Mouse (Mus musculus) hindbrain, embryonic 15.5 days (tissue): ENCODE measurements around the gene Rnf19b. TPM values are rescaled to one million over a fixed set of nuclear protein-coding genes. Genes with fewer than 3 reads are reported as not detected.

Experiments
- ATAC-seq: fragments of 200-750 bp; cut with Nextera tagmentation; 2 replicates; pipeline ENCODE4 v1.8.0; 2017; ENCODE audit warnings: low read depth, moderate number of reproducible peaks, moderate TSS enrichment; ENCODE audit not compliant: low FRiP score
- H3K27ac ChIP-seq: fragments of 300-500 bp; sonication (generic); replicated peaks from 2 replicates; pipeline ENCODE4 v1.5.1; 2015; ENCODE audit warnings: mild to moderate bottlenecking, inconsistent platforms
- H3K27me3 ChIP-seq: fragments of 300-500 bp; sonication (generic); 2 replicates; pipeline ENCODE4 v1.6.1; 2015; ENCODE audit warnings: control low read depth, inconsistent platforms
- H3K36me3 ChIP-seq: fragments of 300-500 bp; sonication (generic); 2 replicates; pipeline ENCODE4 v1.6.1; 2015; ENCODE audit warnings: control low read depth, inconsistent platforms
- H3K4me1 ChIP-seq: fragments of 300-500 bp; sonication (generic); replicated peaks from 2 replicates; pipeline ENCODE4 v1.6.1; 2015; ENCODE audit warnings: control low read depth, inconsistent platforms
- H3K4me2 ChIP-seq: fragments of 300-500 bp; sonication (generic); 2 replicates; pipeline ENCODE4 v1.6.1; 2015; ENCODE audit warnings: moderate library complexity, mild to moderate bottlenecking, inconsistent platforms
- H3K4me3 ChIP-seq: fragments of 300-500 bp; sonication (generic); 2 replicates; pipeline ENCODE4 v1.5.1; 2015; ENCODE audit warnings: mild to moderate bottlenecking, inconsistent platforms
- H3K9ac ChIP-seq: fragments of 300-500 bp; sonication (generic); 2 replicates; pipeline ENCODE4 v1.6.1; 2015; ENCODE audit warnings: inconsistent platforms
- H3K9me3 ChIP-seq: fragments of 300-500 bp; sonication (generic); 2 replicates; pipeline ENCODE4 v1.6.1; 2016; ENCODE audit warnings: control low read depth, inconsistent platforms
- WGBS: fragments of 180-500 bp; shearing (Covaris S2); methylation state at CpG from one replicate; pipeline ENCODE4 v1.1.7; 2015; 5-methylcytosine and 5-hydroxymethylcytosine counted together
- polyA plus RNA-seq: library from polyadenylated mRNA; unstranded; fragments of >200 nt; fragmentation: Nextera tagmentation; extraction: Ambion mirVana; gene quantifications from 2 replicates; pipeline ENCODE4 v1.2.1, GENCODE M21; 2015

Rnf19b gene
- polyA plus RNA-seq, 1 experiment from 2014 or later: 34.6 TPM

DNA sequence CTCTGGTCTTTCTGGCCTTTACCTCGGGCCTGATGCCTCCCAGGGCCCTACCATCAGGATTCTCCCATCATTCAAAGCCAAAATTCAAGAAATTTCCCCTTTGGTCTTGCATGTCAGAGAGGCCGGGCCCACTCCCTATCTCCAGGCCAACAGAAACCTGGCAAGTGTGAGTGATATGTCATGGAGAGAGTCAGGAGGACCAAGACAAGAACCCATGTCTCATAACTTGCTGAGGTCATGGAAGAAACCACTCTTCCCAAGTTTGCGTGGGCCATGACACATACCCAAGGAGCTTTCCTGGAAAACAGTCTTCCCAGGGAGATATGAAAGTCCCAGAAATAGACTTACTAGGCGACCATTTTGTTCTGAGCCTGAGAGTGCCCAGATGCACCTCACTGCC is 36.2 kb upstream of the Rnf19b start:
- 81% methylated on average over 4 of the region's 4 CpGs for WGBS
- peaks cover 23% of the 10 kb centered on the region for H3K4me1 ChIP-seq
- H3K27ac ChIP-seq: no peak overlapping the region
- H3K4me3 ChIP-seq: no peak overlapping the region
- no peak overlapping the region for H3K9ac ChIP-seq
- ATAC-seq: no peak
- H3K4me2 ChIP-seq: no peak overlapping the region
- H3K27me3 ChIP-seq: no peaks in the 10 kb centered on the region
- no peaks in the 10 kb centered on the region for H3K36me3 ChIP-seq
- H3K9me3 ChIP-seq: no peaks in the 10 kb centered on the region

DNA sequence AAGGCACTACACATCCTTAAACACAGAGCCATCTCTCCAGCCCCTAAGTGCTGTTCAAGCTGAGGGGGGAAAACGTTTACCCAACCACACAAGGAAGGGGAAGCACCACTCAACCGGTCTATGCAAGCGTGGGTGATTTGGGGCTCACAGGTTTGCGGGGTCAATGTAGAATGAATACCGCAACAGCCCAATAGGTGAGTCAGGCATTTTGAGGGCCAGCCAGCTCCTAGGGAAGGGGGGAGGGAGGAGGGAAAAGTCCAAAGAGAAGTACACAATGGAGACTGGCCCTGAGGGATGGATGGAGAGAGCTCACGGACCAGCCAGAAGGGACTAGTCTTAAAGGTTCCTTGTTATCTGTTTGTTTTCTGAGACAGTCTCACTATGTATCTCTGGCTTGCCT is 34.2 kb upstream of the Rnf19b start:
- WGBS: 79% methylated on average over 6 of the region's 6 CpGs
- no peak for ATAC-seq
- no peak overlapping the region for H3K27ac ChIP-seq
- H3K27me3 ChIP-seq: no peaks in the 10 kb centered on the region
- no peaks in the 10 kb centered on the region for H3K9me3 ChIP-seq
- H3K9ac ChIP-seq: no peak overlapping the region
- peaks cover 23% of the 10 kb centered on the region for H3K4me1 ChIP-seq
- H3K4me3 ChIP-seq: no peak overlapping the region
- H3K36me3 ChIP-seq: no peaks in the 10 kb centered on the region
- no peak overlapping the region for H3K4me2 ChIP-seq

DNA sequence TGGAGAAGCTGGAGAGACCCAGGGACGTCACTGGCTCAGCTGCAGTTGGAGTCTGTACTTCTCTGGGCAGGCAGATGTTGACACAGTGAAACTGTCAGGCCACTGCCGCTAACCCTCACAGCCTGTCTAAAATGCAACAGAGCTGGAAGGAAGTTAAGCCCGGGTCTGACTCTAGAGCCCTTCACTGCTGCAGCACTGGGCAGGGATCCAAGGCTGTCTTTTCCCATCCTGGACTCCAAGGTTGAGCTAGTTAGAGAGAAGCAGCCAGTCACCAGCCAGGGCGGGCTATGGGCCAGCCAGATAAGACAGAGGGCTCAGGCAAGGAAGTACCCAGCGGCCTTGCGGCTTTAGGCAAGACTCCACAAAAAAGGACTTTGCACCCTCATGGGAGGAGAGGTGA is 33.3 kb upstream of the Rnf19b start:
- Histone ChIP-seq H3K36me3 (no peaks in the 10 kb centered on the region), H3K4me2 (no peak overlapping the region), H3K4me1 (peaks cover 18% of the 10 kb centered on the region), H3K4me3 (no peak overlapping the region), H3K9me3 (no peaks in the 10 kb centered on the region), H3K27me3 (no peaks in the 10 kb centered on the region), H3K27ac (no peak overlapping the region), H3K9ac (no peak overlapping the region)
- 44% methylated on average over 6 of the region's 6 CpGs for WGBS
- ATAC-seq: no peak

DNA sequence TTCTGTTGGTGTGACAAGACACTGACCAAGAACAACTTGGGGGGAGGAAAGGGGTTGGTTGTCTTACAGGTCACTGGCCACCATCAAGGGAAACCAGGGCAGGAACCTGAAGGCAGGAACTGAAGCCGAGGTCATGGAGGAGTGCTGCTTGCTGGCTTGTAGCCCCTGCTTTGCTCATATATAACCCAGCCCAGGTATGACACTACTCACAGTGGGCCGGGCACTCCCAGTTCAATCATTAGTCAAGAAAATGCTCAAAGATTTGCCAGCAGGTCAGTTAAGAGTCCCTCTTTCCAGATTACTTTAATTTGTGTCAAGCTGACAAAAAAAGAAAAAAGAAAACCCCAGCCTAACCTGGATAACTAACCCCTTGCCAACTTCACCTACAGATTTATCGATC is 32.4 kb upstream of the Rnf19b start:
- peaks cover 9% of the 10 kb centered on the region for H3K4me1 ChIP-seq
- no peaks in the 10 kb centered on the region for H3K27me3 ChIP-seq
- H3K36me3 ChIP-seq: no peaks in the 10 kb centered on the region
- no peak overlapping the region for H3K27ac ChIP-seq
- no peak overlapping the region for H3K9ac ChIP-seq
- no peaks in the 10 kb centered on the region for H3K9me3 ChIP-seq
- WGBS: 99% methylated on average over 3 of the region's 3 CpGs
- ATAC-seq: no peak
- H3K4me2 ChIP-seq: no peak overlapping the region
- H3K4me3 ChIP-seq: no peak overlapping the region

DNA sequence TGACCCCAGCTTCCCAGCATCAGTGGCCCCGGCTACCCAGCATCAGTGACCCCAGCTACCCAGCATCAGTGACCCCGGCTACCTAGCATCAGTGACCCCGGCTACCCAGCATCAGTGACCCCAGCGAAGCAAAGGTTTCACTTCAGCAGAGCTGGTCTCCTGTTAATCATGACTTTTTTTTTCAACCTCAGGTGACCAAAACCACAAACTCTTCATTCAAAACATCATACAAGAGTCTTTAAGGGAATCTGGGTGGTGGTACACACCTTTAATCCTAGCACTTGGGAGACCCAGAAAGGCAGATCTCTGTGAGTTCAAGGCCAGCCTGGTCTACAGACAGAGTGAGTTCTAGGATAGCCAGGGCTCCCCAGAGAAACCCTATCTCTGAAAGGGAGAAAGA is 27.3 kb upstream of the Rnf19b start:
- Histone ChIP-seq H3K4me3 (no peak overlapping the region), H3K9ac (no peak overlapping the region), H3K27me3 (no peaks in the 10 kb centered on the region), H3K4me1 (peaks cover 7% of the 10 kb centered on the region; the same call in 1 of the 2 replicates), H3K4me2 (no peak overlapping the region), H3K36me3 (no peaks in the 10 kb centered on the region), H3K9me3 (no peaks in the 10 kb centered on the region), H3K27ac (no peak overlapping the region)
- 82% methylated on average over 4 of the region's 4 CpGs for WGBS
- ATAC-seq: no peak

DNA sequence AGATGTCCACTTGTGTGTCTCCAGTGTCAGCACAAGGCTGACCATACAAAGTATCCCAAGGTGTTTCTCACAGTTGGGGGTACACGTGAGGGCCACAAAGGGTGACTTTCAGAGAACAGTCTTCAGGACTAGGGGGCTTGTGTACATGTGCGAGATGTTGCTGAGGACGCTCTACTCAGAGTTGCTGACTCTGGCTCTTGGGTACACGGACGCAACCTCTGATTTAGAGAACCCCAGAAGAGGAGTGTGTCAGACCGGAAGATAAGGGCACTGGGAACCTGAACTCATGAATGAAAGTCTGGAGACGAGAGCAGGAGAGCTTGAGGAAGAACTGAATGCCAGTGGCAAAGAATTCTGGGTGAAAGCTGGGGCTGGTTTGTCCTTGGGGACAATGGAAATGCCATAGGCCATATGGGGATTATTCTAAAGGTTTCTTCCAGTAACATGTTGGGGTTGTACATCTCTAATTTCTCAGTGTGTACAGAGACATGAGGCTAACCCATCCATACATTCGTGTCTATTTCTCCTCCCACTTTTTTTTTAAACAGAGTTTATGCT is 26.6 kb upstream of the Rnf19b start:
- 86% methylated on average over 8 of the region's 8 CpGs for WGBS
- no peak overlapping the region for H3K4me3 ChIP-seq
- H3K27ac ChIP-seq: no peak overlapping the region
- no peak overlapping the region for H3K4me2 ChIP-seq
- no peaks in the 10 kb centered on the region for H3K36me3 ChIP-seq
- H3K4me1 ChIP-seq: peaks cover 12% of the 10 kb centered on the region; the same call in 1 of the 2 replicates
- no peak overlapping the region for H3K9ac ChIP-seq
- no peak for ATAC-seq
- no peaks in the 10 kb centered on the region for H3K9me3 ChIP-seq
- H3K27me3 ChIP-seq: no peaks in the 10 kb centered on the region

DNA sequence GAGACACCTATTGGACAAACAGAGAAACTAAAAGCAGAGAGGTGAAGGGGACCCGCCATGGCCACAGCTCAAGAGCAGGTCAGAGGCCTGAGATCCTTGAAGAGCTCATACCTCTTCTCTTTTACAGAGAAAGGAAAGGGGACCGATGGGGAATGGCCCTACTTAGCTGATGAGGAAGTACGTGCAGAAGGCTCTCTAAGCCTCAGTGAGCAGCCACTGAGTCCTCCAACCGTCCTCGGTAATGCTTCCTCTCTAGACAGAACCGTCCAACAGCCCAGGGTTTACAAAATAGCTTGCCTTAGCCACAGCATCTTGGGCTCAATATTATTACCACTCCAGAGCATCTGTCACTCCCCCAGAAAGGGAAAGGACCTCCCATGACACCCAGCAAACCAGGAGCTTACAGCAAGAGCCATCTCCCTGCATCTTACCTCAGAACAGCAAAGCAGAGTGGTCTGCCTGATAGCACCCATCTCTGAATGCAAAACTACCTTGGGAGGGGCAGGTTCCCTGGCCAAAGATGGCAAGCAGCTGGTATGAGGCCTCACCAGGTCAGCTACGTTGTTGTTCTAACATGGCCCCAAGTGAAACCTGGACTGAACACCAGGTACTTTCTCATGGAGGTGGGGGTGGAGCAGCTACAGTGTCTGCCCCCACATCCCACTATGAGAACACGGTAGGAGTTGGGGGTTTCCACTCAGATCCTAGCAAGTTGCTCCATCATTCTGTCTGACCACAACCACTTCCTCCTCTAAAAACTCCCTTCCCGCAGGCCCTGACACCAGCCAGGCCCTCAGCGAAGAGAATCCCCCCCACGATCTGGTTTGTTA is 25.7 kb upstream of the Rnf19b start:
- Histone ChIP-seq H3K4me1 (peaks cover 12% of the 10 kb centered on the region; the same call in 1 of the 2 replicates), H3K36me3 (no peaks in the 10 kb centered on the region), H3K9me3 (no peaks in the 10 kb centered on the region), H3K27ac (no peak overlapping the region), H3K9ac (no peak overlapping the region), H3K4me3 (no peak overlapping the region), H3K4me2 (no peak overlapping the region), H3K27me3 (no peaks in the 10 kb centered on the region)
- 80% methylated on average over 11 of the region's 11 CpGs for WGBS
- no peak for ATAC-seq

DNA sequence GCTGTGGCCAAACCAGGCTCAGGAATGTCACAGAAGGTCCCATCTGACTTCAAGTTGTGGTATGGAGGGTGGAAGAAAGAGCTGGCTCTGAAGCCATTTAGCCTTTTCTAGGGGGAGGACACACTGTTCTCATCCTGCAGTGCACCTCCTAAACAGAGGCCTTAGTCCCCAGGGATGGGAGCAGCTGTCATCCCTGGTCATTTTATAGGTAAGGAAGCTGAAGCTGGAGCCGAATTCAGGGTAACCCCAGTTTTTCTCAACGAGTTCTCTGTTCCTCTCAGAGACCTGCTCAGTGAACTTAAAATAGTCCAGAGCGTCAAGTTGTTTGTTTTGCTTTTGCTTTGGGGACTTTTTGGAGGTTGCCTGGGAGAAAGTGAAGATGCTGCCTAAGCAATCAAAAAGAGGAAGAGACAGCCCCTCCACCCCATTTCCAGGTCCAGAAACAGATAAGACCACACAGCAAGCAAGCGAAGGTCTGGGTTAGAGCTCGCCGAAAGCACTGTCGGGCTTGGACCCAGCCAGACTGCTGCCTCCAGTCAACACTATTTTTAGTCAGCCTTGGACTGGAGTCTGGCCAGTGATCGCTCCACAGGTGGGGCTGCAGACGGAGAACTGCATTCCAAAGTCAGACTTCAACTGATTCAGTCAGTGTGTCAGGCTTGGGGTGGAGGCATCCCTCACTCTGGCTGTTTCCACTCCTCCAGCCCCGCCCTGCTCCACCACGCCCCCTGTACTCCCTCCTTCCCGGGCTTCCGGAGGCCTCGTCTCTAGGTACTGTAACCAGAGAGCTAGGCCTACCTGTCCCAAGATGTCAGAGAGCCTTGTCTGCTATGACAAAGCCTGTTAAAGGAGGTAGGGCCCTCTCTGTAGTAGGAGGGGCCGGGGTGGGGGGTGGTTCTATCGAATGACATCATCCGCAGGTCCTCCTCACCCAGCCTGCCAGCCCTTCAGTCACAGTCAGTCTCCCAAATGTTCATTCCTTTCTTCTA is 24.8 kb upstream of the Rnf19b start:
- no peaks in the 10 kb centered on the region for H3K36me3 ChIP-seq
- H3K4me2 ChIP-seq: 0 out of 2 replicates have a peak overlapping the region, but pooled peaks have one; percentile 1
- H3K27me3 ChIP-seq: no peaks in the 10 kb centered on the region
- no peak overlapping the region for H3K9ac ChIP-seq
- 34% methylated on average over 17 of the region's 17 CpGs for WGBS
- no peaks in the 10 kb centered on the region for H3K9me3 ChIP-seq
- ATAC-seq: peak; percentile 45; the same call in 1 of the 2 replicates
- no peak overlapping the region for H3K27ac ChIP-seq
- no peak overlapping the region for H3K4me3 ChIP-seq
- H3K4me1 ChIP-seq: peaks cover 12% of the 10 kb centered on the region; the same call in 1 of the 2 replicates

DNA sequence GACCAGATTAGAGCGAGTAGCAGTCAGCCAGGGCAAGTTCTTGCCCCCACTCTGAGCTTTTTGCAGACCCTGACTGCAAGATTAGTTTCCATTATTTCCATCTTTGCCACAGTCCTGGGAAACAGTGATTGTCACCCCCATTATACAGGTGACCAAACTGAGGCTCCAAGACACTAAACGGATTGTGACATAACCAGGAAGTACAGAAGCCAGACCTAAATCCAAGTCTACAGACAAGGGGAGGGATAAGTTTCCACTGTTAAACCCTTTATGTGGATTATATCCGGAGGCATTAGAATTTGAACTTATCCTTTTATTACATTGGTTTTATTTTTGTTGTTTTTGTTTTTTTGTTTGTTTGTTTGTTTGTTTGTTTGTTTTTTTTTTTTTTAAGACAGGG is 23.8 kb upstream of the Rnf19b start:
- 95% methylated on average over 3 of the region's 3 CpGs for WGBS
- no peak for ATAC-seq
- H3K27ac ChIP-seq: no peak overlapping the region

DNA sequence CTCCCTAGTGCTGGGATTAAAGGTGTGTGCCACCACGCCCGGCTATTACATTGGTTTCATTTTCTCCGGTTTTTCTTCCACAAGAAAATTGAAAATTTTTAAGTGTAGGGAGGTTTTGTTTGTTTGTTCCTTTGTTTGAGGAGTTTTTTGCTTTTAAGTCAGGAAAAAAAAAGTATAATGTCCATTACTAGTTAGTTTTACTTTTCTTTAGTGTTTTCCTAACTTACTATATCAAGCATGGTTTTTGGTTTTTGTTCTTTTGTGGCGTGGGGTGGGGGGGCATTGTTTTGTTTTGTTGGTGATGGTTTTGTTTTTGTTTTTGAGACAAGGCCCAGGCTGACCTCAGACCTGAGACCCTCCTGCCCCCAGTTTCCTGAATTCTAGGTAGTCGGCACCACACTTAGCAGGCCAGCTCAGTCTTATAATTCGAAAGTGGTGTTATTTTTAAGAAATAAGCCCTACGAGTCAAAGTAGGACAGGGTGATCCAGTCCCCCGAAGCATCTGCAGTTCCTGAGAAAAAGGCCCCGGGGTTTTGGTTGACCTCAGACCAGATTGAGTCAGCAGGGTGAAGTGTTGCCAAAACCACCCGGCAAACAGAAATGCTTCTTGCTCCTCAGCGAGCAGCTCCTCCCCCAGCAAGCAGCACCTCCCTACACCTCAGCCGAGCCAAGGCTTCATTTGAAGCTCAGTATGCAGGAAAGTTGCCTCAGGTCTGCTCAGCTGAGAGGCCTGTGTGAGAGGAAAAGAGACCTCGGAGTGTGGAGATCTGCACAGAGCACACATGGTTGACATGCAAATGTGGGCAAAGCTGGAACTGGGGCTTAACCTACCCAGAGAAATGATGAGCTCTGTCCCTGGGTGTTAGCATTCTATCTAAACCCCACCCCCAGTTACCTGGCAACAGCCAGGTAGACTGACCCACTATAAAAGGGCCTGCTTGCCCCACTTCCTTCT is 23.1 kb upstream of the Rnf19b start:
- no peak overlapping the region for H3K4me3 ChIP-seq
- no peak overlapping the region for H3K27ac ChIP-seq
- H3K36me3 ChIP-seq: no peaks in the 10 kb centered on the region
- H3K4me2 ChIP-seq: no peak overlapping the region
- no peak overlapping the region for H3K9ac ChIP-seq
- ATAC-seq: no peak
- no peaks in the 10 kb centered on the region for H3K9me3 ChIP-seq
- H3K27me3 ChIP-seq: no peaks in the 10 kb centered on the region
- peaks cover 12% of the 10 kb centered on the region; the same call in 1 of the 2 replicates for H3K4me1 ChIP-seq
- WGBS: 57% methylated on average over 13 of the region's 13 CpGs

More for the DNA sequence above, 23.8 kb upstream of the Rnf19b start:
- no peak overlapping the region for H3K4me3 ChIP-seq
- H3K36me3 ChIP-seq: no peaks in the 10 kb centered on the region
- no peak overlapping the region for H3K4me2 ChIP-seq
- H3K9me3 ChIP-seq: no peaks in the 10 kb centered on the region
- no peak overlapping the region for H3K9ac ChIP-seq
- H3K4me1 ChIP-seq: peaks cover 12% of the 10 kb centered on the region; the same call in 1 of the 2 replicates
- no peaks in the 10 kb centered on the region for H3K27me3 ChIP-seq

DNA sequence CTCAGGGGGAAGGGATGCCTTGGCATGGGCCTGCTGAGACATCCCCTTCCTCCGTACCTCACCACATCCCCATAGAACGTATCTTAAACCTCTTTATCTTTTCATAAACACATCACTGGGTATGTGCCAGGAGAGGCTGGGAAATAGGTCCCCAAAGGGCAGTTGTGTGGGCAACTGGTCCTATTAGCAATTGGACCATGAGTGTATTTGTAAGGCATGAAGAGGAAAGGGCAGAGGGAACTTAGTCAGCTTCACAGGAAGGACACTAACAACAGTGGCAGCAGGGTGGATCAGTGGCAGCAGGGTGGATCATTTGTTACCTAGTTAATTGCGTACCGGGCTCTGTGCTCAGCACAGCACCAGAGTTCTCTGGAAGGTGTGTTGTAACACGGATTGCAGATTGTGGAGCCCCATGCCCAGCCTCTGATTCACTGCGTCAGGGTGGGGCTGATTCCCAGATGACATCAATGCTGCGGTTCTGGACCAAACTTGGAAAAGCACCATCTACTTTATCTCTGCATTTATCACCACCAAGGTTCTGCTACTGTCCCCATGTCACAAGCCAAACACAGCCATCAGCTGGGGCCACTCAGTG is 22.1 kb upstream of the Rnf19b start:
- H3K36me3 ChIP-seq: no peaks in the 10 kb centered on the region
- H3K27ac ChIP-seq: no peak overlapping the region
- H3K9me3 ChIP-seq: no peaks in the 10 kb centered on the region
- no peak for ATAC-seq
- peaks cover 12% of the 10 kb centered on the region; the same call in 1 of the 2 replicates for H3K4me1 ChIP-seq
- no peak overlapping the region for H3K9ac ChIP-seq
- no peaks in the 10 kb centered on the region for H3K27me3 ChIP-seq
- H3K4me3 ChIP-seq: no peak overlapping the region
- no peak overlapping the region for H3K4me2 ChIP-seq
- WGBS: 58% methylated on average over 7 of the region's 7 CpGs
